Mouse (Mus musculus) layer of hippocampus, adult 2 months (tissue): Measurements from ENCODE around the gene Prmt2. TPM values are rescaled to one million over a fixed set of nuclear protein-coding genes. Genes with fewer than 3 reads are reported as not detected.

Source experiments
- DNase-seq, 2 experiments: peaks; one replicate each; pipeline ENCODE4 v3.0.0; 2022; ENCODE audit warnings: low spot score in 2 of 2
- H3K27ac ChIP-seq: fragments of 200-600 bp; 2 replicates; pipeline ENCODE4 v1.8.1; 2022
- H3K4me3 ChIP-seq: fragments of 200-600 bp; 2 replicates; pipeline ENCODE4 v1.8.1; 2022; ENCODE audit warnings: mild to moderate bottlenecking
- CTCF ChIP-seq: fragments of 200-600 bp; conservative IDR thresholded peaks from 2 replicates; pipeline ENCODE4 v1.8.1; 2022; ENCODE audit warnings: antibody characterized with exemption, mild to moderate bottlenecking, moderate library complexity
- long read RNA-seq, 2 experiments: library from polyadenylated mRNA; stranded (forward); transcript quantifications; one replicate each; pipeline ENCODE4 v2.0.0; 2021; ENCODE audit warnings: borderline mapping rate in 2 of 2
- total RNA-seq, 2 experiments: library from RNA; stranded (reverse); gene quantifications; 2 replicates each; pipeline ENCODE4 v1.2.3; 2021

The Prmt2 gene
- 10 to 100 TPM; 72.2 to 75.3 TPM for total RNA-seq
- long read RNA-seq, experiment 1, transcript Prmt2-201 (11 exons, 2,016 nt), result major isoform, 73 of 120 reads
- long read RNA-seq, experiment 1, transcript Prmt2-202 (11 exons, 2,052 nt), result minor isoform, 24 of 120 reads
- long read RNA-seq, experiment 1, partial matches to known transcripts, result 9 of 120 reads
- long read RNA-seq, experiment 1, other reads (novel, unspliced or antisense), result 14 of 120 reads
- long read RNA-seq, experiment 2, transcript Prmt2-201 (11 exons, 2,016 nt), result major isoform, 97 of 147 reads
- long read RNA-seq, experiment 2, transcript Prmt2-202 (11 exons, 2,052 nt), result minor isoform, 21 of 147 reads
- long read RNA-seq, experiment 2, partial matches to known transcripts, result 14 of 147 reads
- long read RNA-seq, experiment 2, other reads (novel, unspliced or antisense), result 14 of 147 reads

DNA sequence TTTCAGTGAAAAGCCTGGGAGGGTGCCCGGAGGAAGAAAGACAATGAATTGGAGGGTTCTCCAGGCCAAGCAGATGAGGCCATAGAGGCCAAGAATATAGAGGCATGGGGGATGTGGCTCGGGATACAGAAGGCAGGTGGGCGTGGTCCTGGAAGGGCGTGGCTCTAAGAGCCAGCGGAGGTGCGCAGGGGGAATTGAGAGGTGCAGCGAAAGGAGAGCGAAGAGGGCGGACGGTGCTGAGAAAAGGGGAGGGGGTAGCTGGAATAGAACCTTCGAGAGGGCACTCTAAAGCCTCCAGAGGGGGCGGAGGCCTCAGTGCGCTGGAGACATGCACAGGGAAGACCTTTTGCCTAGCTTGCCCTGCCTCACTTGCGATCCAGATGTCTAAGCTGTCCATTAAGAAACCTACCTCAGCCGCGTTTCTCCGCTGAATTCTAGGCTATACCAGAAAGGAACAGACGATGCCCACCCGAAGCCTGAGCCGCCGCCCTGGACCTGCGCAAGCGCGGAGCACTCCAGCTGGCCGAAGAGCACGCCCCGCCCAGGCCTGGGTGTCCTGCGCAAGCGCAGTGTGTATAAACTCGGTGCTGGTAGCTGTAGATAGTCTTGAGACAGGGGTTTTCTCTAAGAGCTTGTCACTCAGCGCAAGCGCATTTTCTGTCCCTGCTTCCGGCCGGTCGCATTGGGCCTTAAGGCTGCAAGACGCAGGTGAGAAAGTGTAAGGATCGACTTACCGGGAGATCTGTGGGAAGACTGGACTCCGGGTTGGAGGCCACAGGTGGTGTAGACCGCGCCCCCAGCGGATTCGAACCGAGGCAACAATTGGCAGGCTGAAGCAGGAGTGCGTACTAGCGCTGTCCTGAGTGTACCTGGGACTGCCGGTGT lies at the start of gene Prmt2:
Prmt2 (minus strand) TSS at position 525 of the 885 bp plus-strand sequence.
- TF ChIP-seq CTCF, result peak; percentile 57
- DNase-seq, result peak; percentile 88 to 91
- Histone ChIP-seq H3K27ac (peak within 1 kb of the TSS; percentile 87), H3K4me3 (peak within 1 kb of the TSS; percentile 99)

DNA sequence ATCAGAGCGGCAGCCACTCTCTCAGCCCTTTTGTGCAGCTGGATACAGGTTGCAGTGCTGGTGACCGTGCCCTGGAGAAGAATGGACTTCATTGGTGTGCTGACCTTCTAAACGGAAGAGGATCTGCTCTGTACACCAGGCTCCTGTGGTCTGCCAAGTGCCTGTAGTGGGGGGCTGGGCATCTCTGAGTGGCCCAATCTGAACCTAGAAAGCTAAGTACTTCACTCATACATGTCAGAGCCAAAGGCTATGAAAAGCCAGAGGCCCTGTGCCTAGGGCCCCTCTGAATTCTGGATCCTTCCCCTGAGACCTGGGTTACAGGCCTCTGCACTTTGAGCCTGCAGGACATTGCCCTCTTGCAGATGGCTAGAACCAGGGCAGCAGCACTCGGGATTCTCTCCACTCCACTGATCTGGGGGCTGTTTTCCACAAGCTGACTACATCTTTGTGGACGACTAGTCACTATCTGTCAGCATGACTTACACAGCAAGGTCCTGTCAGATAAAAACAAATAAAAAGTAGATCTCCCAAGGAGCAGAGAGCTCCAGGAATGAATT lies 41.0 kb upstream of the Prmt2 start:
- Histone ChIP-seq H3K4me3 (no peak overlapping the region), H3K27ac (no peak overlapping the region)
- no peak for TF ChIP-seq CTCF
- DNase-seq, result no peak

DNA sequence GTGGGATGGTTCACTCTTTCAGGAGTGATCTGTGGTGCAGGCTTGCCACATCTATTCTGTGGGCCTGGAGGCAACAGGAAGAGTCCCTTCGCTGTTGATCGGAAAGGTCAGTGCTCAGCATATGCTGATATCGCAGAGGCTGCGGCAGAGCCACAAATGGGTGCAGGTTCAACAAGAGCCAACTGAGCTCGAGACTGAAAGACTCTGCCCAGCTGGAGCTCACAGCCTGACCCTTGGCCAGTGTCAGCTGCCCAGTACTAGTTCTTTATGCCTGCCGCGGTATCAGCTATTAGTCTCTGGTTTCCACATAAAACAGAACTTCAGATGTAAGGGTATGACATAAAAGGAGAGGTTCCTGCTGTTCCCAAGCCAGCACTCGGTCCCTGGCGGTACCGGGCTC lies 37.6 kb upstream of the Prmt2 start:
- H3K27ac ChIP-seq, result no peak overlapping the region
- TF ChIP-seq CTCF, result peak; percentile 18
- no peak for DNase-seq
- H3K4me3 ChIP-seq, result no peak overlapping the region

DNA sequence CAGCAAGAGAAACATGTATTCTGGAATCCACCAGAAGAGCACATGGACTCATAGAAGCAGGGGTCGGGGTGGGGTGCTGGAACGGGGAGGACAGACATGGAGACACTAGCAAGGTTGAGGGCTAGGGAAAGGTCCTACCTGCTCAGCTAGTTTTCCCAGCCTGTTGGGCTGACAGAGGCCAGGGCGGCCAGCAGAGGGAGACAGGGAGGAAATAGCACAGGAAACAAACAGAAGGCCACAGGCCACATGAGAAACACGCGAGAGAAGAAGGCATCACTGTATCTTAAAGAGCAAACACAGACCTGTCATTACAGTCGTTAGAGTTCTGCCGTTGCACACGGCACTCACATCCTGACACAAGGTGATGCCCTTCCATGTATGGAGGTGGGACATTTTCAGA lies 33.6 kb upstream of the Prmt2 start:
- TF ChIP-seq CTCF, result peak; percentile 81
- DNase-seq, result peak in 1 of 2 experiments; percentile 42

DNA sequence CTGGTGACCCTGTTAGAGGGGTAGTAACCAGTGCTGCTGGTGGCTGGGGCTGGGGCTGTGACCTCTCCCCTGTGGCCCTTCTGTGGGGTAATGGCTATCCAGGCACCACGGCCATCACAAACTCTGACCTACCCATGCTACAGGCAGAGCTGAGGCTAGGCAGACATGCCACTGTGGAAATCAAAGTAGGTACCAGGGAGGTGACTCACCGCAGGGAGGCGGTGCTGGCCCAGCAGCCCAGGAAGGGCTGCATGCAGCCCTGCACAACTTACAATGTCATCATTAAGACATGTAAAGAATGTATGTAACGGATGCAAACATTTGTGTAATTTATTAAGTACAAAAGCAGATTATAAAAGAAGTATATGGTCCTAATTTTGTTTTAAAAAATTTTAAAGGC lies 24.8 kb upstream of the Prmt2 start:
- no peak for DNase-seq
- Histone ChIP-seq H3K27ac (no peak overlapping the region), H3K4me3 (no peak overlapping the region)
- no peak for TF ChIP-seq CTCF

More for the DNA sequence above, 33.6 kb upstream of the Prmt2 start:
- Histone ChIP-seq H3K27ac (no peak overlapping the region), H3K4me3 (no peak overlapping the region)

DNA sequence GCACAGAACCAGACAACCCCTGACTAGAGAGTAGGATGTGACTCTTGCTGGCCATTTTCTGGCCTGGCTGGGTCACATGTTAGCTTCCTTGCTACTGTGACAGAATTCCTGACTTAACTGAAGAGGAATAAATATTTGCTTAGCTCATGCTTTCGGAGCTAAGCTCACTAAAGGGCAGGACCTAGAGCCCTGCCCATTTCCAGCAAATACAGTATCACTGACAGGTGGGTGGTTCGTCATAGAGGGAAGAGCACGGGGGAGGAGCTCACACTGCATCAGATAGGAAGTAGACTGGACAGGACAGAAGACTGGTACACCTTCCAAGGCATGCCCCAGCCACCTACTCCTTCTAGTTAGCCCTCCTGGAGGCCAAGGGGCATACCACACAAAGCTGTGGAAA lies 23.8 kb upstream of the Prmt2 start:
- no peak for TF ChIP-seq CTCF
- no peak overlapping the region for H3K4me3 ChIP-seq
- H3K27ac ChIP-seq, result 0 out of 2 replicates have a peak overlapping the region, but pooled peaks have one; percentile 3
- no peak for DNase-seq

DNA sequence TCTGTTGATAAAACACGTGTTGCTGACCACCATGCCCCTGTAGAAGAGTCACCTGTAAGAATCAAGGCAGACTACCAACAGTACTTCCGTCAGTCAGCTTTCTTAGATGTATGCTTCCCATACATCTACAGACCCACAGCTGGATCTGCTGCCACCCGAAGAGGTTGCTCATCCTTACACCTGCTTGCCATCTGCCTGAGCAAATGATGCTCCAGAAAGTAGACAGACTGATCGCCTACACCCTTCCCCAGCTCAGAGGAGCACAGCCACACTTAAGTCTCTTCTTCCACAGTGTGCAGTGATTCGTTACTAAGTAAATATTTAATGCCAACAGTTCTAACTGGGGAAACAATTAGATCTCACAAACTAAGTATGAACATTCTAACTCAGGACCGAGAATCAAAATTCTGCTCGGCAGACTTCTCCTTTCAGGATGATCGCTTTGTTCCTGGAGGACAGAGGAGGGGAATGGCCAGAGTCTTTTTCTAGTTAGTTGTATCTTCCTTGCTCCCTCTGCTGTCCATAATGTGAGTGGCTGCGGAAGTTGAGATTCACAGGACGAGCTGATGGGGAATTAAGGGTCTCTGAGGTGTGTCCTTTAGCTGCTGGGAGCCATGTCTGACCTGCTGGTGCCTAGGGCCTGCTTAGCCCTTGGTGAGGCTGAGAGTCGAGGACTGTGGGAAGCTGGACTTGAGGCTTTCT lies 22.8 kb upstream of the Prmt2 start:
- peak; percentile 72 for TF ChIP-seq CTCF
- Histone ChIP-seq H3K4me3 (no peak overlapping the region), H3K27ac (peak overlapping the region; percentile 46; the same call in 1 of the 2 replicates)
- peak in 1 of 2 experiments; percentile 41 for DNase-seq

DNA sequence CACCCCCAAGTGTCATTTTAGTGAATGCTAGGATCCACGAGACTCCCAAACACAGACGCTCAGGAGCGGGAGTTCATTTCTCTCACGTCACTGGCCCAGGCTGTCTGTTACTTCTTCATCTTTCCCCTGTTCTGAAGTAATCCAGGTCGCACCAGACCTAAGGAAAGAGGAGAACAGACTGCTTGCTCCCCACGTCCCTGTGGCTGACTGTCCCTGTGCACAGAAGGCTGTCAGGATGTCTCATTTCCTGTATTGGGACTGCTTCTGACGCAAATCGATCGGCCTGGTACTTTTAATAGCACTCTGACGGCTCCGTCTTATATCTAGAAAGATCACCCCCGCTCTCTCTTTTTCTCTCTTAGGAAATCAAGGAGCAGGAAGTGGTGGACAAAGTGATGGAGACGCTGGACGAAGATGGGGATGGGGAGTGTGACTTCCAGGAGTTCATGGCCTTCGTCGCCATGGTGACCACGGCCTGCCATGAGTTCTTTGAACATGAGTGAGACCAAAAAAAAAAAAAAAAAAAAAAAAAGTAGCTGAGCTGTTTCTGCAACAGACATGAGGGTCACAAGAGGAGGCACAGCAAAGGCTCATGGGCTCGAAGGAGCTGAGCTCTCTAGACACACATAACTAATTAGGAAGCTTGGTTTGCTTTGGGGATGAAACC lies 22.0 kb upstream of the Prmt2 start:
- peak in 1 of 2 experiments; percentile 53 for DNase-seq
- no peak for TF ChIP-seq CTCF
- H3K4me3 ChIP-seq, result no peak overlapping the region
- H3K27ac ChIP-seq, result peak overlapping the region; percentile 72; the same call in 1 of the 2 replicates

DNA sequence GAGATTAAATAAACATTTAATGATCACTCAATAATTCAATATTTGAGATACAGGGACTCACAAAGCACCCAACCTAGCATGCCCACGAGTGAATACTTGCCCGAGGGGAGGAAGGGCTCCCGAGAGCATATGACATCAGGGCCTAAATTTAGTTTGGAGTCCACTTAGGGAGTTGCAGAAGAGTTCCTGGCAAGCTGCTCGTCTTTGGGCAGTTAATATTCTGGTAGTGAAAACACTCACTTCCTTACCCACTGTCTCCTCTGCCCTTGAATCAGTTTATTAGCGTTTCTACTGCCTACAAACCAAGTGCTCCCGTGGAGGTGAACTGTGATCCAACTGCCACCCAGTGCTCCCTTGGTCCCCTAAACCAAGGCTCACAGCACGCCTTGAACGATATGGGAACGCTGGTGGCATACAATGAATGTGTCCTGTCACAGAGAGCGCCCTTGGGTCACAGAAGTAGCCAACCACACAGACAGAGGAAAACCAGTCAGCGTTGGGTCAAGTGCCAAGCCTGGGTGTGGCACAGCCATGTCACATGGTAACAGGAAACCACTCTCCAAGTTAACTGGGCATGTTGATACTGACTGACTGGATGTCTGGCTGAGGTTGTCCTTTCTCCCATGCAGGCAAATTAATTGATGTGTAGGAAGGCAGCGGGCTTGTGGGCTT lies 20.2 kb upstream of the Prmt2 start:
- DNase-seq, result no peak
- H3K27ac ChIP-seq, result peak overlapping the region; percentile 72; the same call in 1 of the 2 replicates
- TF ChIP-seq CTCF, result no peak
- H3K4me3 ChIP-seq, result no peak overlapping the region

DNA sequence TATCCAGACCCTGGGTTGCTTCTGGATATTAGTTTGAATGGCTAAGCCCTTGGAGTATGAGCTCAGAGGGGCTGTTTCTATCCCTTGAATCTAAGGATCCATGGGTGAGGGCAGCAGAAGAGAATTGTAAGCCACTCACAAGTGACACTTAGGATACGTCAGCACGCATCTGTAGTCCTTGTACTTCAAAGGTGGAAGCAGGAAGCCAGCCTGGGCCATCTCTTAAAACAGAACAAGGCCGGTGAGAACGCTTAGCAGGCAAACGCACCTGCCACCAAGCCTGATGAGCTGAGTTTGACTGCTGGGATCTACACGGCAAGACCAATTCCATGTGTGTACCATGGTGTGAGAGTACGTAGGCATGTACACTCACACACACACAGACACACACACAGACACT lies 19.6 kb upstream of the Prmt2 start:
- peak overlapping the region; percentile 72; the same call in 1 of the 2 replicates for H3K27ac ChIP-seq
- no peak for DNase-seq
- TF ChIP-seq CTCF, result no peak
- H3K4me3 ChIP-seq, result no peak overlapping the region

DNA sequence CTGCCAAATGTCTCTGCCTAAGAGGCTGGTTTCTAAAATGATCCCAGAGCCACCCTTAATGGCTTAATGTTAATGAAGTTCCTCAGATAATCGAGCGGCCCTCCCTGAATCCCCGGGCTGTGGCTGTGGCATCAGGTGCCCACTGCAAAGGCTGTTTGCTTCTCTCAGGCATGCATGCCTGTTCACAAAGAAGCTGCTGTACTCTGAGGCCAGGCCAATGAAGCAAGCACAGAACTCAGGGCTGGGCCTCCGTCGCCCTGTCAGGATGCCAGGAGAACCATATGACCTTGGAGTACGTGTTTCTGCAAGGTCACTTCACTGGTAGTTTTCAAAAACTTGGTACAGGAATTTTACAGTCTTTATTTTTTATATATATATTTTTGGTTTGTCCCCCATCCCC lies 18.0 kb upstream of the Prmt2 start:
- Histone ChIP-seq H3K27ac (peak overlapping the region; percentile 80; the same call in 1 of the 2 replicates), H3K4me3 (peak overlapping the region; percentile 45; the same call in 1 of the 2 replicates)
- TF ChIP-seq CTCF, result no peak
- no peak for DNase-seq
